Mouse (Mus musculus) liver, embryonic 12.5 days (tissue): ENCODE data around the gene Cuzd1. TPM values are rescaled to one million over a fixed set of nuclear protein-coding genes. Genes with fewer than 3 reads are reported as not detected.

Source experiments
- ATAC-seq: fragments of 200-750 bp; cut with Nextera tagmentation; 2 replicates; pipeline ENCODE4 v1.8.0; 2017; ENCODE audit warnings: moderate number of reproducible peaks, mild to moderate bottlenecking, moderate library complexity
- H3K27ac ChIP-seq: fragments of 300-500 bp; sonication (generic); 2 replicates; pipeline ENCODE4 v1.5.1; 2016; ENCODE audit warnings: mild to moderate bottlenecking
- H3K27me3 ChIP-seq: fragments of 300-500 bp; sonication (generic); replicated peaks from 2 replicates; pipeline ENCODE4 v1.6.1; 2016; ENCODE audit warnings: mild to moderate bottlenecking, moderate library complexity
- H3K36me3 ChIP-seq: fragments of 300-500 bp; sonication (generic); 2 replicates; pipeline ENCODE4 v1.6.1; 2016; ENCODE audit warnings: mild to moderate bottlenecking, moderate library complexity
- H3K4me1 ChIP-seq: fragments of 300-500 bp; sonication (generic); 2 replicates; pipeline ENCODE4 v1.6.1; 2016
- H3K4me2 ChIP-seq: fragments of 300-500 bp; sonication (generic); 2 replicates; pipeline ENCODE4 v1.6.1; 2016; ENCODE audit warnings: mild to moderate bottlenecking, moderate library complexity
- H3K4me3 ChIP-seq: fragments of 300-500 bp; sonication (generic); 2 replicates; pipeline ENCODE4 v1.5.1; 2016; ENCODE audit warnings: mild to moderate bottlenecking, moderate library complexity
- H3K9ac ChIP-seq: fragments of 300-500 bp; sonication (generic); 2 replicates; pipeline ENCODE4 v1.6.1; 2016; ENCODE audit warnings: mild to moderate bottlenecking, moderate library complexity
- H3K9me3 ChIP-seq: fragments of 300-500 bp; sonication (generic); replicated peaks from 2 replicates; pipeline ENCODE4 v1.6.1; 2016; ENCODE audit warnings: mild to moderate bottlenecking, moderate library complexity
- WGBS: fragments of 180-500 bp; shearing (Covaris S2); methylation state at CpG from one replicate; pipeline ENCODE4 v1.1.7; 2016; ENCODE audit not compliant: insufficient replicate concordance; 5-methylcytosine and 5-hydroxymethylcytosine counted together
- polyA plus RNA-seq: library from polyadenylated mRNA; unstranded; fragments of >200 nt; fragmentation: Nextera tagmentation; extraction: Ambion mirVana; gene quantifications from 2 replicates; pipeline ENCODE4 v1.2.1, GENCODE M21; 2016

Gene Cuzd1
- polyA plus RNA-seq, 1 experiment from 2014 or later: not detected

DNA sequence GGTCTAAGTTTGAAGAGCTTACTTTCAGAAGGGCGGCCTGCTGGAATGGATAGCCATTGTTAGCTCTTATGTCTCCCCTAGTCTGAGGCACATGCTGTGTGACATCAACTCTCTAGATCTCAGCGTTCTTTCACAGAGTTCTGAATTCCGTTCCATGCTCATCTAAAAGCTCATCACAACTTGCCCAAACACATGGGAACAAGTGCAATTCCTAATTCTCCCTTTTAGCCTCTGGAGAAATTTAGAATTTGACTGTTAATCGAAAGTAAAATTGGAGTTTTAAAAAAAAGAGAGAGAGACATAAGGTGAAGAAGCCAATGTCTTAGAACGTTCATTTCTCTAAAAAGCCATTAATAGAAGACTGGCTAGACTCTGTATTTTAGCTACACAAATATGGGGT, 7.3 kb upstream of the Cuzd1 start, which contains the start of gene Fam24b:
Gene Fam24b, minus strand, starts transcription at position 101 of the 400 bp plus-strand sequence.
- H3K27ac ChIP-seq: no peak within 1 kb of the TSS

GRCm38 (mm10) chr7:131327054-131327453, 5.0 kb upstream of the Cuzd1 start:
- WGBS: 70% methylated on average over 5 of the region's 5 CpGs
- Histone ChIP-seq H3K4me2 (no peak overlapping the region), H3K9ac (no peak overlapping the region), H3K36me3 (no peaks in the 10 kb centered on the region), H3K27me3 (no peaks in the 10 kb centered on the region), H3K27ac (no peak overlapping the region), H3K4me1 (no peaks in the 10 kb centered on the region), H3K9me3 (no peaks in the 10 kb centered on the region), H3K4me3 (no peak overlapping the region)
- no peak for ATAC-seq

More for the DNA sequence above, 7.3 kb upstream of the Cuzd1 start, which contains the start of gene Fam24b:
- no peaks in the 10 kb centered on the region for H3K36me3 ChIP-seq
- no peak within 1 kb of the TSS for H3K4me3 ChIP-seq
- H3K4me2 ChIP-seq: no peak within 1 kb of the TSS
- H3K4me1 ChIP-seq: no peaks in the 10 kb centered on the region
- no peak within 1 kb of the TSS for H3K9ac ChIP-seq
- H3K27me3 ChIP-seq: no peaks in the 10 kb centered on the region
- no peaks in the 10 kb centered on the region for H3K9me3 ChIP-seq
- 71% methylated on average over 5 of the region's 5 CpGs for WGBS
- no peak for ATAC-seq

- no peaks in the 10 kb centered on the region for H3K4me1 ChIP-seq
- no peak overlapping the region for H3K27ac ChIP-seq
- no peak overlapping the region for H3K4me2 ChIP-seq
- H3K9ac ChIP-seq: no peak overlapping the region
- H3K36me3 ChIP-seq: no peaks in the 10 kb centered on the region
- H3K27me3 ChIP-seq: no peaks in the 10 kb centered on the region
- no peak overlapping the region for H3K4me3 ChIP-seq
- WGBS: 70% methylated on average over 5 of the region's 7 CpGs
- no peaks in the 10 kb centered on the region for H3K9me3 ChIP-seq
- ATAC-seq: no peak
Observed at GRCm38 (mm10) chr7:131318340-131318739, 3.8 kb downstream of the Cuzd1 start.

- Histone ChIP-seq H3K4me3 (no peak overlapping the region), H3K9me3 (no peaks in the 10 kb centered on the region), H3K27me3 (no peaks in the 10 kb centered on the region), H3K36me3 (no peaks in the 10 kb centered on the region), H3K9ac (no peak overlapping the region), H3K27ac (no peak overlapping the region), H3K4me2 (no peak overlapping the region), H3K4me1 (no peaks in the 10 kb centered on the region)
- no peak for ATAC-seq
- WGBS: 51% methylated on average over 12 of the region's 12 CpGs
Observed at GRCm38 (mm10) chr7:131317587-131317986, 4.5 kb downstream of the Cuzd1 start.

DNA sequence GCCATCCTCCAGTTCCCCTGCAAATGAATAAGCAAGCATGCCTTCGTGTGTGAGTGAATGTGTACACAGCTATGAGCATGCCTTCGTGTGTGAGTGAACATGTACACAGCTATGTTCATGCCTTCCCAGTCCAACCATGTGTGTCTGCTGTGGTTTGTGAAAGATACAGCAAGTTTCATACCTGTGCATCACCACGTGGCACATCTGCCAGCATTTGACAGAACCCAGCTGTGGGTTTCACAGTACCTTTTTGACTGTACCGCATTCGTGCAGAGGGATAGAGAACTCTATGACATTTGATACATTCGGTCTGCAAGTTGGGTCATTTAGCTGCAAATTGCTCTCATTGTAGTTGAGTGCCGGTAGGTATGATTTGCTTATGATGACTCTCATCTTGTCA, 7.6 kb downstream of the Cuzd1 start:
- Histone ChIP-seq H3K9me3 (no peaks in the 10 kb centered on the region), H3K27ac (no peak overlapping the region), H3K4me3 (no peak overlapping the region), H3K27me3 (no peaks in the 10 kb centered on the region), H3K9ac (no peak overlapping the region), H3K4me1 (no peaks in the 10 kb centered on the region), H3K4me2 (no peak overlapping the region), H3K36me3 (no peaks in the 10 kb centered on the region)
- WGBS: 63% methylated on average over 7 of the region's 7 CpGs
- no peak for ATAC-seq

GRCm38 (mm10) chr7:131306733-131307132, 15.4 kb downstream of the Cuzd1 start:
- Histone ChIP-seq H3K4me1 (no peaks in the 10 kb centered on the region), H3K4me3 (no peak overlapping the region), H3K4me2 (no peak overlapping the region), H3K27me3 (no peaks in the 10 kb centered on the region), H3K9me3 (no peaks in the 10 kb centered on the region), H3K36me3 (no peaks in the 10 kb centered on the region), H3K9ac (no peak overlapping the region), H3K27ac (no peak overlapping the region)
- 59% methylated on average over 5 of the region's 5 CpGs for WGBS
- no peak for ATAC-seq

GRCm38 (mm10) chr7:131303340-131303739, 18.8 kb downstream of the Cuzd1 start:
- Histone ChIP-seq H3K27ac (no peak overlapping the region), H3K9ac (no peak overlapping the region), H3K4me3 (no peak overlapping the region), H3K4me2 (no peak overlapping the region), H3K9me3 (no peaks in the 10 kb centered on the region), H3K4me1 (no peaks in the 10 kb centered on the region), H3K27me3 (no peaks in the 10 kb centered on the region), H3K36me3 (no peaks in the 10 kb centered on the region)
- 60% methylated on average over 8 of the region's 8 CpGs for WGBS
- no peak for ATAC-seq

DNA sequence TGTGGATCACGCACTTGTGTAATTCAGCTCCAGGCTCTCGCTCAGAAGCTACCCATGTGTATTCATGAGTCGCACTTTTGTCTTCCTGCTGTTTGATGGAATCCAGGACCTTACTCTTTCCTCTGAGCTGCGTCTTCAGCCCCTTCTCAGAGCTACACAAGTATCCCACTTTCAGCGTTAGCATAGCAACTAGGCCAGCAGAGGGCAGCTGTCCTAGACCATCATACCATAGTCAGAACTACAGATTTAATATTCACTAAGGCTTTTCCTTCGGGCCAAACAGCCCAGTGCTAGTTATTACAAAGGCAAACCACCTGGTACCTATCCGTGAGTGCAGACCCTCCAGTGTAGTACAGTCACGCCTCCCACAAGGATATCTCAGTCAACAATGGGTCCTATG, 24.9 kb downstream of the Cuzd1 start:
- no peaks in the 10 kb centered on the region for H3K4me1 ChIP-seq
- no peak overlapping the region for H3K4me3 ChIP-seq
- no peak overlapping the region for H3K4me2 ChIP-seq
- no peaks in the 10 kb centered on the region for H3K36me3 ChIP-seq
- no peaks in the 10 kb centered on the region for H3K27me3 ChIP-seq
- 63% methylated on average over 8 of the region's 8 CpGs for WGBS
- no peak overlapping the region for H3K9ac ChIP-seq
- no peak for ATAC-seq
- H3K9me3 ChIP-seq: no peaks in the 10 kb centered on the region
- no peak overlapping the region for H3K27ac ChIP-seq

GRCm38 (mm10) chr7:131265851-131266250, 56.2 kb downstream of the Cuzd1 start:
- no peak overlapping the region for H3K4me2 ChIP-seq
- no peak for ATAC-seq
- no peaks in the 10 kb centered on the region for H3K4me1 ChIP-seq
- no peaks in the 10 kb centered on the region for H3K9me3 ChIP-seq
- no peak overlapping the region for H3K4me3 ChIP-seq
- H3K9ac ChIP-seq: no peak overlapping the region
- 52% methylated on average over 4 of the region's 4 CpGs for WGBS
- H3K27me3 ChIP-seq: no peaks in the 10 kb centered on the region
- H3K36me3 ChIP-seq: no peaks in the 10 kb centered on the region
- H3K27ac ChIP-seq: no peak overlapping the region

DNA sequence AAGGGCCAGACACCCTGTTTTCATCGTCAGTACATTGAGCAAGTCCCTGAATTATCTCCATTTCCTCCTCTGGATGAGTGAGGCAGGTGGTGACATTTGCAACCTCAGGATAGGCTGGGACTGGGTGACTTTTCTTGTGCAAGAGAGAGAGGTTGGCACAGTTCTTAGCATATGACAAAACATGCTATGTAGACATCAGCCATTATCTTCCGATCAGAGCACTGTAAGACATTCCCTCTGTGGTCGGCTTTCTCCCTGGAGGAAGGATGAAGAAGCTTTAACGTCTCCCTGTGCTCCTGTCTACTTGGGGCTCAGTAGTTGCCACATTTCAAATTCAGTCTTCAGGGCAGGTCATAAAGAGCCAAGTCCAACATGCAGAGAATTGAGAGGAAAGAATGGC, 57.8 kb downstream of the Cuzd1 start:
- 67% methylated on average over 4 of the region's 4 CpGs for WGBS
- Histone ChIP-seq H3K27me3 (no peaks in the 10 kb centered on the region), H3K4me1 (no peaks in the 10 kb centered on the region), H3K4me2 (no peak overlapping the region), H3K4me3 (no peak overlapping the region), H3K9ac (no peak overlapping the region), H3K36me3 (no peaks in the 10 kb centered on the region), H3K27ac (no peak overlapping the region), H3K9me3 (no peaks in the 10 kb centered on the region)
- no peak for ATAC-seq

GRCm38 (mm10) chr7:131260946-131261345, 61.1 kb downstream of the Cuzd1 start:
- H3K4me3 ChIP-seq: no peak overlapping the region
- no peak for ATAC-seq
- no peaks in the 10 kb centered on the region for H3K4me1 ChIP-seq
- no peaks in the 10 kb centered on the region for H3K9me3 ChIP-seq
- no peak overlapping the region for H3K27ac ChIP-seq
- no peak overlapping the region for H3K4me2 ChIP-seq
- no peaks in the 10 kb centered on the region for H3K27me3 ChIP-seq
- WGBS: 66% methylated on average over 6 of the region's 6 CpGs
- no peak overlapping the region for H3K9ac ChIP-seq
- no peaks in the 10 kb centered on the region for H3K36me3 ChIP-seq
